Mouse (Mus musculus): ENCODE measurements at regions not wholly inside any gene's neighbourhood (a gene's known extent, or its start where the extent isn't known, plus 50 kb on each side); places are given as distances from the start of the nearest gene placed in this dataset.

GRCm38 (mm10) chr7:90033640-90034312 is 53.0 kb upstream of the Eed start (continued):
- TF ChIP-seq ETS1 (conservative IDR thresholded peaks at IDR 0.05; ENCODE audit: low read depth, low read length) (peak; percentile 56), TBP (conservative IDR thresholded peaks at IDR 0.05; ENCODE audit: low read depth, low read length) (0 out of 2 replicates have a peak, but pooled peaks have one; percentile 41), EP300 (IDR thresholded peaks at IDR 0.05; ENCODE audit: low read length) (peak; percentile 62), GABPA (IDR thresholded peaks at IDR 0.05; ENCODE audit: insufficient replicate concordance, low read depth, low read length) (no peak), CTCF (conservative IDR thresholded peaks at IDR 0.05 in 1 of 2, IDR thresholded peaks at IDR 0.05 in 1 of 2; ENCODE audit: low read depth in 2 of 2, low read length in 2 of 2) (no peak), KAT2A (IDR thresholded peaks at IDR 0.05; ENCODE audit: insufficient replicate concordance, low read length) (no peak), ZKSCAN1 (IDR thresholded peaks at IDR 0.05; ENCODE audit: borderline replicate concordance, low read depth, low read length) (no peak), MYC (IDR thresholded peaks at IDR 0.05; ENCODE audit: low read depth, low read length) (peak; percentile 75), USF2 (conservative IDR thresholded peaks at IDR 0.05; ENCODE audit: low read depth, low read length) (no peak), UBTF (IDR thresholded peaks at IDR 0.05; ENCODE audit: low read depth, low read length) (no peak), BHLHE40 (IDR thresholded peaks at IDR 0.05; ENCODE audit: low read depth, low read length) (peak; percentile 76), IRF4 (IDR thresholded peaks at IDR 0.05; ENCODE audit: low read depth, low read length) (peak; percentile 82), ELF1 (IDR thresholded peaks at IDR 0.05; ENCODE audit: low read depth, low read length) (no peak; the same call in 1 of the 2 replicates), SMC3 (IDR thresholded peaks at IDR 0.05; ENCODE audit: low read depth, low read length) (no peak), RAD21 (IDR thresholded peaks at IDR 0.05; ENCODE audit: low read depth, low read length) (no peak; the same call in 1 of the 2 replicates), NRF1 (IDR thresholded peaks at IDR 0.05; ENCODE audit: low read depth, low read length) (no peak), POLR2A (IDR thresholded peaks at IDR 0.05; ENCODE audit: low read depth, low read length) (peak; percentile 36; the same call in 1 of the 2 replicates), MXI1 (IDR thresholded peaks at IDR 0.05; ENCODE audit: low read depth, low read length) (peak; percentile 36; the same call in 1 of the 2 replicates), NELFE (IDR thresholded peaks at IDR 0.05; ENCODE audit: low read depth, low read length) (no peak), SIN3A (IDR thresholded peaks at IDR 0.05; ENCODE audit: low read length) (0 out of 2 replicates have a peak, but pooled peaks have one; percentile 10), RCOR1 (conservative IDR thresholded peaks at IDR 0.05; ENCODE audit: low read depth, low read length) (0 out of 2 replicates have a peak, but pooled peaks have one; percentile 49)

- dilution Hi-C loops (cut with MboI; ENCODE audit: extremely low pct_ligation_motif_present, extremely low pct_unique_long_range_greater_than_20kb, low sequenced_read_pairs) = no loop called here
- H3K79me2 ChIP-seq (replicated peaks; ENCODE audit: control insufficient read depth, extremely low read depth, insufficient read depth, poor library complexity, severe bottlenecking) = no peaks in the 10 kb centered on the region
- no peak overlapping the region for H3K27ac ChIP-seq (ENCODE audit: insufficient read depth, low read depth)
- H3K27me3 ChIP-seq (replicated peaks) = no peaks in the 10 kb centered on the region
- no peak overlapping the region for H3K4me3 ChIP-seq (replicated peaks in 1 of 3; ENCODE audit: low read depth in 2 of 3, low read length in 2 of 3, poor library complexity in 1 of 3)
- H3K36me3 ChIP-seq (replicated peaks in 1 of 2; ENCODE audit: control insufficient read depth in 1 of 2, insufficient read depth in 1 of 2, low read length in 1 of 2) = no peaks in the 10 kb centered on the region
- in situ Hi-C loops (cut with MboI; ENCODE audit: low pct_ligation_motif_present, low pct_unique_long_range_greater_than_20kb, low sequenced_read_pairs) = no loop called here
- TF ChIP-seq MYC (IDR thresholded peaks at IDR 0.05; ENCODE audit: low read depth, low read length) = peak; percentile 67; the same call in 1 of the 2 replicates
- TF ChIP-seq JUND (conservative IDR thresholded peaks at IDR 0.05; ENCODE audit: low read depth, low read length) = no peak
- no peak for TF ChIP-seq CHD2 (IDR thresholded peaks at IDR 0.05; ENCODE audit: low read length)
- TF ChIP-seq RAD21 (IDR thresholded peaks at IDR 0.05; ENCODE audit: low read depth, low read length) = peak; percentile 44
- peak; percentile 43 for TF ChIP-seq ZNF384 (IDR thresholded peaks at IDR 0.05; ENCODE audit: low read depth, low read length)
- TF ChIP-seq TCF12 (IDR thresholded peaks at IDR 0.05; ENCODE audit: low read depth, low read length) = no peak
- peak in 1 of 2 experiments; percentile 56; a peak in 2 of 4 replicates for TF ChIP-seq CTCF (conservative IDR thresholded peaks at IDR 0.05 in 1 of 2, IDR thresholded peaks at IDR 0.05 in 1 of 2; ENCODE audit: low read depth in 2 of 2, low read length in 2 of 2)
- TF ChIP-seq JUN (IDR thresholded peaks at IDR 0.05; ENCODE audit: insufficient read depth, low read depth, low read length) = no peak
- no peak for TF ChIP-seq PAX5 (IDR thresholded peaks at IDR 0.05; ENCODE audit: low read length)
- no peak for TF ChIP-seq ETS1 (conservative IDR thresholded peaks at IDR 0.05; ENCODE audit: low read depth, low read length)
- TF ChIP-seq SIN3A (IDR thresholded peaks at IDR 0.05; ENCODE audit: low read length) = no peak
- TF ChIP-seq SMC3 (IDR thresholded peaks at IDR 0.05; ENCODE audit: low read depth, low read length) = peak; percentile 51
- H3K4me2 ChIP-seq (ENCODE audit: insufficient read depth, low read depth, poor library complexity, severe bottlenecking) = peak overlapping the region; percentile 57
- peaks cover 4 to 26% of the 10 kb centered on the region in 2 experiments for H3K4me1 ChIP-seq (ENCODE audit: control insufficient read depth in 1 of 2, insufficient read depth in 2 of 2)
- H3K9ac ChIP-seq (ENCODE audit: insufficient read depth, low read depth) = no peak overlapping the region
- H3K9me3 ChIP-seq (replicated peaks; ENCODE audit: low read length) = no peaks in the 10 kb centered on the region
- peak; percentile 27 for DNase-seq (ENCODE audit: extremely low read depth)
These were observed 53.7 kb upstream of the Eed start for GRCm38 (mm10) chr7:90034498-90034897.

Data from CH12.LX (cell line).